Mouse (Mus musculus) kidney, embryonic 14.5 days (tissue): Measurements from ENCODE around the gene Cntnap1. TPM values are rescaled to one million over a fixed set of nuclear protein-coding genes. Genes with fewer than 3 reads are reported as not detected.

Source experiments
- ATAC-seq: fragments of 200-750 bp; cut with Nextera tagmentation; 2 replicates; pipeline ENCODE4 v1.8.0; 2017; ENCODE audit warnings: moderate number of reproducible peaks, mild to moderate bottlenecking, moderate TSS enrichment, moderate library complexity; ENCODE audit not compliant: low FRiP score, low TSS enrichment
- H3K27ac ChIP-seq: fragments of 300-500 bp; sonication (generic); 2 replicates; pipeline ENCODE4 v1.5.1; 2014; ENCODE audit warnings: low read depth, mild to moderate bottlenecking, low read length, moderate library complexity, mixed read lengths
- H3K27me3 ChIP-seq: fragments of 300-500 bp; sonication (generic); 2 replicates; pipeline ENCODE4 v1.6.1; 2014; ENCODE audit warnings: mild to moderate bottlenecking, low read length; ENCODE audit not compliant: control insufficient read depth, insufficient read depth
- H3K36me3 ChIP-seq: fragments of 300-500 bp; sonication (generic); 2 replicates; pipeline ENCODE4 v1.6.1; 2014; ENCODE audit warnings: low read length, mixed read lengths; ENCODE audit not compliant: control insufficient read depth, insufficient read depth
- H3K4me1 ChIP-seq: fragments of 300-500 bp; sonication (generic); 2 replicates; pipeline ENCODE4 v1.6.1; 2014; ENCODE audit warnings: low read length, mixed read lengths; ENCODE audit not compliant: control insufficient read depth, insufficient read depth
- H3K4me2 ChIP-seq: fragments of 300-500 bp; sonication (generic); replicated peaks from 2 replicates; pipeline ENCODE4 v1.6.1; 2014; ENCODE audit warnings: low read depth, mild to moderate bottlenecking, low read length
- H3K4me3 ChIP-seq: fragments of 300-500 bp; sonication (generic); 2 replicates; pipeline ENCODE4 v1.5.1; 2014; ENCODE audit warnings: mild to moderate bottlenecking, low read length
- H3K9ac ChIP-seq: fragments of 300-500 bp; sonication (generic); 2 replicates; pipeline ENCODE4 v1.6.1; 2014; ENCODE audit warnings: low read depth, mild to moderate bottlenecking, low read length, moderate library complexity
- H3K9me3 ChIP-seq: fragments of 300-500 bp; sonication (generic); 2 replicates; pipeline ENCODE4 v1.6.1; 2016; ENCODE audit warnings: low read length; ENCODE audit not compliant: control insufficient read depth
- WGBS: fragments of 180-500 bp; shearing (Covaris S2); extraction: QIAGEN DNeasy Blood & Tissue Kit; methylation state at CpG from one replicate; pipeline ENCODE4 v1.1.7; 2014; 5-methylcytosine and 5-hydroxymethylcytosine counted together
- polyA plus RNA-seq: library from polyadenylated mRNA; unstranded; fragments of >200 nt; fragmentation: Nextera tagmentation; extraction: Ambion mirVana; gene quantifications from 2 replicates; pipeline ENCODE4 v1.2.1, GENCODE M21; 2014

Cntnap1 gene
- polyA plus RNA-seq, 1 experiment from 2014 or later: 2.1 TPM

DNA sequence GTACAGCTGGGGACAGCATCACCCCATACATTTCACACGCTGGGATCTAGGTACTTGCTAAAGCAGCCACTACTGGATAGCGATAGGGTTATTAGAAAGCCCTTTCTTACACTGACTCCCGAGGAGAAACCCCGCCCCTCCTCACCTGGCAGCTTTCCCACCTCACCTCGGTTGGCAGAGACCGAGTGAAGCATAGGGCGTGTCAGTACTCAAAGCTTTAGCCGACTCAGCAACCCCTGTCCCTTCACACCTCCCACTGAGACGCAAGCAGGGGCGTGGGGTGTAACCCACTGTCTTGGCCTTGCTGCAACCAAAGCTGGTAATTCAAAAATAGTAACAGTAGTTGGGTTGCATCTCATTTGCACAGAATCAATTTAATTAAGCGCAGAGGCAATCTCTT, 2.8 kb downstream of the Cntnap1 start:
- WGBS: 5% methylated on average over 11 of the region's 11 CpGs
- H3K9ac ChIP-seq: 0 out of 2 replicates have a peak overlapping the region, but pooled peaks have one; percentile 51
- peak overlapping the region; percentile 78 for H3K4me2 ChIP-seq
- peak overlapping the region; percentile 57; the same call in 1 of the 2 replicates for H3K27ac ChIP-seq
- peaks cover under 1% of the 10 kb centered on the region; the same call in 1 of the 2 replicates for H3K36me3 ChIP-seq
- peaks cover 29% of the 10 kb centered on the region for H3K27me3 ChIP-seq
- H3K9me3 ChIP-seq: no peaks in the 10 kb centered on the region
- peak overlapping the region; percentile 38; the same call in 1 of the 2 replicates for H3K4me3 ChIP-seq
- no peak for ATAC-seq
- peaks cover 64% of the 10 kb centered on the region for H3K4me1 ChIP-seq

DNA sequence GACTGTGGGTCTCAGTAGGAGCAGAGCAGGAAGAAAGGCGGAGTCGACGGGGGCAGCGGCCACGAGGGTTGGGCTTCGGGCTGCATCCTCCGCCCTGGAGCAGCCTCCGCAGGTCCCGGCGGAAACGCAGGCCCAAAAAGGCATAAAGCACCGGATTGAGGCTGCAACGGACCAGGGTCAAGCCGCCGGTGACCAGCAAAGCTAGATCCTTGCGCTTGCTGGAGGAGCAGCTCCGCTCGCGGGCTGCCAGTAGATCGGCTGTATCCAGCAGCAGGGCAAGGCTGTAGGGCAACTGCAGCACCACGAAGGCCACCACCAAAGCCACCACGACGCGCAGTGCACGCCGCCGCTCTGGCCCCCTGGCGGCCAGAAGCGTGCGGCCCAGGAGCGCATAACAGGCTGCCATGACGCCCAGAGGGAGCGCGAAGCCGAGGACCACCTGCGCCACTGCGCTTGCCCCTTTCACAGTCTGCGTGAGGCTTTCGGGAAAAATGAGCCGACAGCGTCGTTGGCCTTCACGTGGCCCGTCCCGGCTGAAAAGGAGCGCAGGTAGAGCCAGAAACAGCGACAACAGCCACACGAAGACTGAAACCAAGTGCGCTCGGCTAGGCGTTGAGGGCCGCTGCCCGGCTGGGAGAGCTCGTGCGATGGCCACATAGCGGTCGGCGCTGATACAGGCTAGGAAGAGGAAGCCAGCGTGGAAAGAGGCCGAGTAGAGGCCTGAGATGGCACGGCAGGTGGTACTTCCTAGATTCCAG, 3.5 kb downstream of the Cntnap1 start:
- H3K9ac ChIP-seq: peak overlapping the region; percentile 51
- peak overlapping the region; percentile 57; the same call in 1 of the 2 replicates for H3K27ac ChIP-seq
- WGBS: 2% methylated on average over 59 of the region's 61 CpGs
- ATAC-seq: peak; percentile 62
- no peaks in the 10 kb centered on the region for H3K36me3 ChIP-seq
- H3K9me3 ChIP-seq: no peaks in the 10 kb centered on the region
- peak overlapping the region; percentile 38 for H3K4me3 ChIP-seq
- peak overlapping the region; percentile 78 for H3K4me2 ChIP-seq
- peaks cover 28% of the 10 kb centered on the region for H3K27me3 ChIP-seq
- peaks cover 57% of the 10 kb centered on the region for H3K4me1 ChIP-seq

DNA sequence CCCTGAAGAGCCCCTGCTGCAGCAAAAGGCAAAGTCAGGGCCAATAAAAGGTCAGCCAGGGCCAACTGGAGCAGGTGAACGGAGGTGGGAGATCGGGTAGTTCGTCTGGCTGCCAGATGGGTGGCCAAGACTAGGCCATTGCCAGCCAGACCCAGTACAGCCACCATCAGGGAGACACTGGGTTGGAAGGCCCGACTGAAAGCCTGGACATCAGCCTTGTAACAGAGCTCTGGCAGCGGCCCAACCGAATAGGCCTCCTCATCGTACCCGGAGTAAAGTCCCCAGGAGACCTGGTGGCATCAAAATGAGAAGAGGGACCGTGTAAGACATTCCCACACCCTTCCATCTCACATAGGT, 4.0 kb downstream of the Cntnap1 start:
- 26% methylated on average over 9 of the region's 9 CpGs for WGBS
- no peaks in the 10 kb centered on the region for H3K36me3 ChIP-seq
- H3K27me3 ChIP-seq: peaks cover 31% of the 10 kb centered on the region
- ATAC-seq: no peak
- H3K4me3 ChIP-seq: peak overlapping the region; percentile 38
- H3K9ac ChIP-seq: peak overlapping the region; percentile 51
- H3K9me3 ChIP-seq: no peaks in the 10 kb centered on the region
- peak overlapping the region; percentile 57; the same call in 1 of the 2 replicates for H3K27ac ChIP-seq
- H3K4me2 ChIP-seq: peak overlapping the region; percentile 78
- H3K4me1 ChIP-seq: peaks cover 51% of the 10 kb centered on the region

DNA sequence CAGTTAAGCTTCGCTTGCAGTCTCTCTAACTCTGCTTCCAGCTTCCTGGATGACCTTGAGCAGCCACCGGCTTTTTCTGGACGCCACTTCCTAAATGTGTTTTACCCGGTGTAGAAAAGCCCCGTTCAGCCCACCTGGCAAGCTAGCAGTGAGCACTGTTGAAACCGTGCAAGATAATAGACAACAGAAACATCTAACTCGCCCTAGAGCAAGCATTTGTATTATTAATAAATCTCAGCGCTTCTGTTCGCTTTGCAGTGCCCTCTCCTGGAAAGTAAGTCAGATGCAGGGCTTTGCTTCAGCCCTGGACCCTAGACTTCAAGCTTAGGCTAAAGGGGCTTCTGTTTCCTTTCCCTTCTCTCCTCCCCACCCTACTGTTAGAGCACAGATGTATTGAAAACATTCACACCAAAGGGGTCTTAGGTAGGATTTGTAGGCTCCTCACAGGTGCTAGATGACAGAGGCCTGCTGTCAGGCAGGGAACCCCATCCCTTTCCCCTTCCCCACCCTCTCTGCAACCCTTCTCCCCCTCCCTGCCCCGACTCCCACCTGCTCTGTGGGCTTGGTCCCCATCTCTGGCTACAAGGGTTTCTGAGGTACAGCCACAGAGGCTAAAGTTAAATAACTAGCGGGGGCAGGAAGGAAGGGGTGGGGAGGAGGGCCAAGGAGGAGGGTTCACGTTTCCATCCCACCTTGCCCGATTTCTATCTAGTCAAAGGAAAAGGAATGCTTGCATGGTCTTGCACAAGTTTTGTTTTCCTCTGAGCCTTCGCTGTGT, 4.7 kb downstream of the Cntnap1 start, which contains the start of gene Ccr10:
Gene Ccr10 (minus strand): TSS at position 593 of the 778 bp plus-strand sequence.
- Histone ChIP-seq H3K9ac (peak within 1 kb of the TSS; percentile 51), H3K27ac (peak within 1 kb of the TSS; percentile 57; the same call in 1 of the 2 replicates), H3K4me2 (peak within 1 kb of the TSS; percentile 78), H3K4me1 (peaks cover 45% of the 10 kb centered on the region), H3K9me3 (no peaks in the 10 kb centered on the region), H3K27me3 (peaks cover 31% of the 10 kb centered on the region), H3K4me3 (peak within 1 kb of the TSS; percentile 38), H3K36me3 (no peaks in the 10 kb centered on the region)
- no peak for ATAC-seq
- WGBS: 25% methylated on average over 14 of the region's 14 CpGs

DNA sequence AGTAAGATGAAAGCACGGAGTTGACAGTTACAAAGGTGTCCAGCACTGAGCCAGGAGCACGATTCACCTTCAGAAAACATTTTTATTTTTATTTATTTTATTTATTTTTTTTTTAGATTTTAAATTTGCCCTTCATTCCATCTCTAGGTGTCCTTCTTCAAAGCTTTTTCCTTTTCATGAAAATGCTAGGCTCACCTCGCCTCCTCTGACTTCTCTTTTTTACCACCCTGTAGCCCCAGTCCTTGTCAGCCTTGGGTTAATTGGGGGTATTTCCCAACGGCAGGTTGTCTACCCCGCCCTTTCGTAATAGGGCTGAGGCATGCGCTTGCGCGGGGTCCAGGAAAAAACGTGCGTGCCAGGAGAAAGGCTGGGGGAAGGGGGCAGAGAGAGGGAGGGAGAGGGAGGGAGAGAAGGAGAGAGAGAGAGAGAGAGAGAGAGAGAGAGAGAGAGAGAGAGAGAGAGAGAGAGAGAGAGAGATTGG, 5.4 kb downstream of the Cntnap1 start:
- H3K27me3 ChIP-seq: peaks cover 31% of the 10 kb centered on the region
- no peaks in the 10 kb centered on the region for H3K36me3 ChIP-seq
- 10% methylated on average over 11 of the region's 11 CpGs for WGBS
- no peak for ATAC-seq
- H3K4me1 ChIP-seq: peaks cover 40% of the 10 kb centered on the region
- no peak overlapping the region for H3K9ac ChIP-seq
- H3K27ac ChIP-seq: no peak overlapping the region
- H3K4me2 ChIP-seq: peak overlapping the region; percentile 78
- peak overlapping the region; percentile 31; the same call in 1 of the 2 replicates for H3K4me3 ChIP-seq
- no peaks in the 10 kb centered on the region for H3K9me3 ChIP-seq

DNA sequence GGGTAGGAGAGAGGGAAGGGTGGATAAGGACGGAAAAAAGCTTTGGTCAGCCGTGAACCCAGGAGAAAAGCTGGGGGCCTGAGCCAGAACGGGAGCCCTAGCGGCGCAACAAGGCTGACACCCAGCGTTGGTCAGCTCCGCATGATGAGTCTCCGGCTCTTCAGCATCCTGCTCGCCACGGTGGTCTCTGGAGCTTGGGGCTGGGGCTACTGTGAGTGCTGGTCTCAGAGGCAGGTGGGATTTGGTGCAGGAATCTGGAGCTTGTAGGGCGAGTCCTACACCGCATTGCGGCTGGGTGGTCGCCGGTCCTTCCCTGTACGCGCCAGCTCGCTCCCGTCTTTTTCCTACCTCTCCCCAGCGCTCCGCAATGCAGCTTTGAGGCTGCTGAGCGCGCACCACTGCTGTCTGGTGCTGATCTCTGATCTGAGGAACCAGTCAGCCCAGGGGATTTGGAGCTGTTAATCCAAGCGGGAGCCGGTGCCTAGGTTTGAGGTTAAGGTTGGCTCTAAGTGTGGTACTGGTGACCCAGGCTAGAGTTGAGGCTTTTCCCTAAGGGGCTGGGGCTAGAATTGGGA, 5.9 kb downstream of the Cntnap1 start:
- Histone ChIP-seq H3K4me3 (peak overlapping the region; percentile 31), H3K36me3 (no peaks in the 10 kb centered on the region), H3K4me1 (peaks cover 40% of the 10 kb centered on the region), H3K27me3 (peaks cover 31% of the 10 kb centered on the region), H3K9me3 (no peaks in the 10 kb centered on the region), H3K9ac (no peak overlapping the region; the same call in 1 of the 2 replicates), H3K27ac (no peak overlapping the region), H3K4me2 (peak overlapping the region; percentile 78)
- ATAC-seq: no peak
- WGBS: 0% methylated on average over 25 of the region's 25 CpGs

DNA sequence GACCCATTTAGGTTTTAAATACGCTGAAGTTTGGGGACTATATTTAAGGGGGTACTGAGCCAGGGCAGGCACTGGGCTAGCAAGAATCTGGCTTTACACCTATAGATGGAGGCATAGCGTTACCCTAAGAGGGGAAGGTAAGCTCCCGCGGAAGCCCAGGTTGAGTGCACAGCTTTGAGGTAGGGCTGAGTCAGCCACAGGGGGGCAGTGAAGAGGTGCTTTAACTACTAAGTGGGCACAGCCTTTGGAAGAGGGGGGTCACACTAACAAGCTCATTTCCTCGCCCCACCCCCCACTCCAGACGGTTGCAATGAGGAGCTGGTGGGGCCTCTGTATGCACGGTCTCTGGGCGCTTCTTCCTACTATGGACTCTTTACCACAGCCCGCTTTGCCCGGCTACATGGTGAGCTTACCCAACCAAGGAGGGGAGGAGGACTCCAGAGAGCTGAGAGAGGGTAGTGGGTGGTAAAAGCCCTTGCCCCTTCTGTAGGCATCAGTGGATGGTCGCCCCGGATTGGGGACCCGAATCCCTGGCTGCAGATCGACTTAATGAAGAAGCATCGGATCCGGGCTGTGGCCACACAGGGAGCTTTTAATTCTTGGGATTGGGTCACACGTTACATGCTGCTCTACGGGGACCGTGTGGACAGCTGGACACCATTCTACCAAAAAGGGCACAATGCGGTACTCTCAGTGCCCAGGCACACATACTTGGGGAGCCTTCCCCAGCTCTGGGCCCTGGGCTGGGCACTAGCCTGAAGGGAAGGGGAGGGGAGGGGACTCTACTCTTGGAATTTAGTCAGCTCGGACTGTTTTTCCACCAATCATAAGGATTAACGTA, 6.8 kb downstream of the Cntnap1 start:
- Histone ChIP-seq H3K4me1 (peaks cover 40% of the 10 kb centered on the region), H3K4me3 (peak overlapping the region; percentile 31; the same call in 1 of the 2 replicates), H3K9ac (no peak overlapping the region), H3K4me2 (peak overlapping the region; percentile 78), H3K36me3 (no peaks in the 10 kb centered on the region), H3K9me3 (no peaks in the 10 kb centered on the region), H3K27me3 (peaks cover 31% of the 10 kb centered on the region), H3K27ac (no peak overlapping the region)
- ATAC-seq: no peak
- 36% methylated on average over 22 of the region's 22 CpGs for WGBS
